Mouse (Mus musculus) heart, embryonic 15.5 days (tissue): ENCODE data around the gene Sema3a. TPM values are rescaled to one million over a fixed set of nuclear protein-coding genes. Genes with fewer than 3 reads are reported as not detected.

Source experiments
- ATAC-seq: fragments of 200-750 bp; cut with Nextera tagmentation; replicated peaks from 2 replicates; pipeline ENCODE4 v1.8.0; 2017; ENCODE audit warnings: low read depth, moderate TSS enrichment; ENCODE audit not compliant: insufficient number of reproducible peaks, insufficient read depth, low FRiP score
- H3K27ac ChIP-seq: fragments of 300-500 bp; sonication (generic); 2 replicates; pipeline ENCODE4 v1.5.1; 2015; ENCODE audit warnings: mild to moderate bottlenecking, inconsistent platforms
- H3K27me3 ChIP-seq: fragments of 300-500 bp; sonication (generic); 2 replicates; pipeline ENCODE4 v1.6.1; 2015; ENCODE audit warnings: inconsistent platforms
- H3K36me3 ChIP-seq: fragments of 300-500 bp; sonication (generic); 2 replicates; pipeline ENCODE4 v1.6.1; 2015; ENCODE audit warnings: mild to moderate bottlenecking, inconsistent platforms
- H3K4me1 ChIP-seq: fragments of 300-500 bp; sonication (generic); replicated peaks from 2 replicates; pipeline ENCODE4 v1.6.1; 2015; ENCODE audit warnings: inconsistent platforms
- H3K4me2 ChIP-seq: fragments of 300-500 bp; sonication (generic); 2 replicates; pipeline ENCODE4 v1.6.1; 2015; ENCODE audit warnings: inconsistent platforms, mild to moderate bottlenecking, moderate library complexity
- H3K4me3 ChIP-seq: fragments of 300-500 bp; sonication (generic); 2 replicates; pipeline ENCODE4 v1.5.1; 2015; ENCODE audit warnings: mild to moderate bottlenecking, inconsistent platforms
- H3K9ac ChIP-seq: fragments of 300-500 bp; sonication (generic); 2 replicates; pipeline ENCODE4 v1.6.1; 2015; ENCODE audit warnings: mild to moderate bottlenecking, inconsistent platforms
- H3K9me3 ChIP-seq: fragments of 300-500 bp; sonication (generic); replicated peaks from 2 replicates; pipeline ENCODE4 v1.6.1; 2016; ENCODE audit warnings: inconsistent platforms
- WGBS: fragments of 180-500 bp; shearing (Covaris S2); methylation state at CpG from one replicate; pipeline ENCODE4 v1.1.7; 2015; ENCODE audit warnings: mixed read lengths; 5-methylcytosine and 5-hydroxymethylcytosine counted together
- polyA plus RNA-seq: library from polyadenylated mRNA; unstranded; fragments of >200 nt; fragmentation: Nextera tagmentation; extraction: Ambion mirVana; gene quantifications from 2 replicates; pipeline ENCODE4 v1.2.1, GENCODE M21; 2015

Gene Sema3a
- polyA plus RNA-seq = 8.2 and 10.4 TPM in 2 replicates

GRCm38 (mm10) chr5:13125241-13125692, at the start of gene Sema3a:
Gene Sema3a (plus strand): TSS chr5:13125414.
- no peak for ATAC-seq
- 53% methylated on average over 13 of the region's 13 CpGs for WGBS
- Histone ChIP-seq H3K9ac (no peak within 1 kb of the TSS), H3K9me3 (no peaks in the 10 kb centered on the region), H3K4me1 (no peaks in the 10 kb centered on the region), H3K27ac (no peak within 1 kb of the TSS), H3K36me3 (no peaks in the 10 kb centered on the region), H3K4me3 (no peak within 1 kb of the TSS), H3K27me3 (no peaks in the 10 kb centered on the region), H3K4me2 (no peak within 1 kb of the TSS)

GRCm38 (mm10) chr5:13084777-13085439, 40.3 kb upstream of the Sema3a start:
- WGBS = 77% methylated on average over 6 of the region's 6 CpGs
- no peaks in the 10 kb centered on the region for H3K36me3 ChIP-seq
- no peaks in the 10 kb centered on the region for H3K4me1 ChIP-seq
- no peak overlapping the region for H3K27ac ChIP-seq
- no peak overlapping the region for H3K4me2 ChIP-seq
- H3K27me3 ChIP-seq = no peaks in the 10 kb centered on the region
- no peak overlapping the region for H3K9ac ChIP-seq
- no peak for ATAC-seq
- H3K9me3 ChIP-seq = no peaks in the 10 kb centered on the region
- H3K4me3 ChIP-seq = no peak overlapping the region

- Histone ChIP-seq H3K4me3 (no peak overlapping the region), H3K27ac (no peak overlapping the region), H3K4me1 (no peaks in the 10 kb centered on the region), H3K9ac (no peak overlapping the region), H3K27me3 (no peaks in the 10 kb centered on the region), H3K4me2 (no peak overlapping the region), H3K36me3 (no peaks in the 10 kb centered on the region), H3K9me3 (no peaks in the 10 kb centered on the region)
- 84% methylated on average over 1 of the region's 1 CpGs for WGBS
- no peak for ATAC-seq
These were observed 34.8 kb upstream of the Sema3a start for GRCm38 (mm10) chr5:13090431-13090830.

- Histone ChIP-seq H3K4me1 (no peaks in the 10 kb centered on the region), H3K27ac (no peak overlapping the region), H3K4me3 (no peak overlapping the region), H3K9ac (no peak overlapping the region), H3K27me3 (no peaks in the 10 kb centered on the region), H3K9me3 (no peaks in the 10 kb centered on the region), H3K36me3 (no peaks in the 10 kb centered on the region), H3K4me2 (no peak overlapping the region)
- 60% methylated on average over 2 of the region's 2 CpGs for WGBS
- no peak for ATAC-seq
These were observed 15.7 kb upstream of the Sema3a start for GRCm38 (mm10) chr5:13109522-13109921.

GRCm38 (mm10) chr5:13117236-13117635, 8.0 kb upstream of the Sema3a start:
- Histone ChIP-seq H3K4me3 (no peak overlapping the region), H3K36me3 (no peaks in the 10 kb centered on the region), H3K4me1 (no peaks in the 10 kb centered on the region), H3K9ac (no peak overlapping the region), H3K9me3 (no peaks in the 10 kb centered on the region), H3K27me3 (no peaks in the 10 kb centered on the region), H3K27ac (no peak overlapping the region), H3K4me2 (no peak overlapping the region)
- no peak for ATAC-seq
- WGBS = 75% methylated on average over 8 of the region's 8 CpGs

GRCm38 (mm10) chr5:13125757-13126156, 543 bp downstream of the Sema3a start:
- no peak overlapping the region for H3K4me3 ChIP-seq
- no peak for ATAC-seq
- no peaks in the 10 kb centered on the region for H3K36me3 ChIP-seq
- WGBS = 70% methylated on average over 9 of the region's 9 CpGs
- no peak overlapping the region for H3K27ac ChIP-seq
- no peaks in the 10 kb centered on the region for H3K4me1 ChIP-seq
- H3K27me3 ChIP-seq = no peaks in the 10 kb centered on the region
- H3K4me2 ChIP-seq = no peak overlapping the region
- H3K9ac ChIP-seq = no peak overlapping the region
- no peaks in the 10 kb centered on the region for H3K9me3 ChIP-seq

- no peaks in the 10 kb centered on the region for H3K27me3 ChIP-seq
- H3K27ac ChIP-seq = no peak overlapping the region
- H3K4me3 ChIP-seq = no peak overlapping the region
- H3K4me1 ChIP-seq = no peaks in the 10 kb centered on the region
- H3K36me3 ChIP-seq = no peaks in the 10 kb centered on the region
- no peak overlapping the region for H3K4me2 ChIP-seq
- 68% methylated on average over 4 of the region's 4 CpGs for WGBS
- no peak overlapping the region for H3K9ac ChIP-seq
- no peaks in the 10 kb centered on the region for H3K9me3 ChIP-seq
- ATAC-seq = no peak
These were observed 982 bp downstream of the Sema3a start for GRCm38 (mm10) chr5:13126196-13126595.

GRCm38 (mm10) chr5:13127121-13127520, 1.9 kb downstream of the Sema3a start:
- 79% methylated on average over 3 of the region's 3 CpGs for WGBS
- H3K9me3 ChIP-seq = no peaks in the 10 kb centered on the region
- H3K4me3 ChIP-seq = no peak overlapping the region
- no peak overlapping the region for H3K9ac ChIP-seq
- no peaks in the 10 kb centered on the region for H3K4me1 ChIP-seq
- H3K27ac ChIP-seq = no peak overlapping the region
- ATAC-seq = no peak
- H3K4me2 ChIP-seq = no peak overlapping the region
- H3K27me3 ChIP-seq = no peaks in the 10 kb centered on the region
- H3K36me3 ChIP-seq = no peaks in the 10 kb centered on the region

- WGBS = 74% methylated on average over 7 of the region's 7 CpGs
- Histone ChIP-seq H3K4me3 (no peak overlapping the region), H3K27me3 (no peaks in the 10 kb centered on the region), H3K27ac (no peak overlapping the region), H3K4me2 (no peak overlapping the region), H3K4me1 (no peaks in the 10 kb centered on the region), H3K36me3 (no peaks in the 10 kb centered on the region), H3K9ac (no peak overlapping the region), H3K9me3 (no peaks in the 10 kb centered on the region)
- no peak for ATAC-seq
These were observed 19.7 kb downstream of the Sema3a start for GRCm38 (mm10) chr5:13144733-13145457.

- no peaks in the 10 kb centered on the region for H3K27me3 ChIP-seq
- H3K36me3 ChIP-seq = no peaks in the 10 kb centered on the region
- H3K4me2 ChIP-seq = no peak overlapping the region
- no peak overlapping the region for H3K27ac ChIP-seq
- H3K9ac ChIP-seq = no peak overlapping the region
- no peaks in the 10 kb centered on the region for H3K4me1 ChIP-seq
- 77% methylated on average over 5 of the region's 5 CpGs for WGBS
- H3K9me3 ChIP-seq = no peaks in the 10 kb centered on the region
- H3K4me3 ChIP-seq = no peak overlapping the region
- ATAC-seq = no peak
These were observed 24.7 kb downstream of the Sema3a start for GRCm38 (mm10) chr5:13149909-13150308.

GRCm38 (mm10) chr5:13151002-13151401, 25.8 kb downstream of the Sema3a start:
- Histone ChIP-seq H3K36me3 (no peaks in the 10 kb centered on the region), H3K9ac (no peak overlapping the region), H3K4me3 (no peak overlapping the region), H3K27me3 (no peaks in the 10 kb centered on the region), H3K9me3 (no peaks in the 10 kb centered on the region), H3K4me1 (no peaks in the 10 kb centered on the region), H3K4me2 (no peak overlapping the region), H3K27ac (no peak overlapping the region)
- no peak for ATAC-seq
- WGBS = 72% methylated on average over 2 of the region's 2 CpGs
